Mouse (Mus musculus): ENCODE data around the gene Arl1.

DNA sequence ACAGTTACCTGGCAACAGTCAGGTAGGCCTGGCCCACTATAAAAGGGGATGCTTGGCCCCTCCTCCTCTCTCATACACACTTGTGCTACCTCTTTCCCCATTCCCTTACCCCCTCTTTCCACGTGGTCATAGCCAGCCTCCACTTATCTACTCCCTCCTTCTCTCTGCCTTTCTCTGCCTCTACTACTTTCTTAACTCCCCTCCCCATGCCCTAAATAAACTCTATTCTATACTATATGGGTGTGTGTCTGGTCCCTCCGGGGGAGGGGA lies 13.0 kb upstream of the Arl1 start:
- TF ChIP-seq CTCF (IDR thresholded peaks at IDR 0.05) = no peak
- no peak for TF ChIP-seq EP300 (IDR thresholded peaks at IDR 0.05)

All from lung, postnatal 0 days (tissue).